Mouse (Mus musculus): ENCODE results near the gene Ccp110.

- TF ChIP-seq CTCF (conservative IDR thresholded peaks at IDR 0.05; ENCODE audit: insufficient read depth, insufficient read length, low read depth, low read length), result peak; percentile 77
- no peak for TF ChIP-seq POLR2A (IDR thresholded peaks at IDR 0.05; ENCODE audit: low read depth, low read length)
Observed at GRCm38 (mm10) chr7:118739975-118740531, 27.7 kb downstream of the Ccp110 start, which contains the start of gene Vps35l.
